Mouse (Mus musculus): ENCODE results near the gene Amph. TPM values are rescaled to one million over a fixed set of nuclear protein-coding genes. Genes with fewer than 3 reads are reported as not detected.

Amph gene
- total RNA-seq (2012; rRNA removed) = not detected in 2 replicates
- polyA plus RNA-seq (2012; ENCODE audit: insufficient read depth in 1 of 2, insufficient read length in 2 of 2, low read depth in 1 of 2, low replicate concordance in 2 of 2, missing spikeins in 1 of 2) = not detected

- no peak within 1 kb of the TSS for H3K27ac ChIP-seq (ENCODE audit: control insufficient read depth, low read depth, low read length)
- H3K27me3 ChIP-seq (ENCODE audit: control insufficient read depth in 1 of 2, insufficient read depth in 2 of 2, low read length in 2 of 2) = no peaks in the 10 kb centered on the region
- TF ChIP-seq POLR2AphosphoS2 (IDR thresholded peaks at IDR 0.05; ENCODE audit: low read length) = no peak
- TF ChIP-seq POLR2A (IDR thresholded peaks at IDR 0.05; ENCODE audit: control insufficient read depth in 1 of 2, insufficient read depth in 1 of 2, low read depth in 1 of 2, low read length in 2 of 2, poor library complexity in 1 of 2) = 0 out of 4 replicates have a peak, but pooled peaks of 1 of the 2 experiments have one; percentile 13
- no peak for TF ChIP-seq EP300 (IDR thresholded peaks at IDR 0.05; ENCODE audit: low read depth in 1 of 2, low read length in 2 of 2)
- H3K9ac ChIP-seq (ENCODE audit: control insufficient read depth, low read depth, low read length, poor library complexity, severe bottlenecking) = no peak within 1 kb of the TSS
- no peaks in the 10 kb centered on the region for H3K4me1 ChIP-seq (ENCODE audit: control insufficient read depth in 1 of 2, insufficient read depth in 2 of 2, low read length in 2 of 2)
- no peaks in the 10 kb centered on the region for H3K36me3 ChIP-seq (ENCODE audit: control insufficient read depth in 1 of 2, insufficient read depth in 2 of 2, low read length in 2 of 2)
- no peaks in the 10 kb centered on the region for H3K79me2 ChIP-seq (ENCODE audit: control insufficient read depth, insufficient read depth, low read length, poor library complexity)
- DNase-seq (ENCODE audit: low read depth, low spot score) = no peak
- no peaks in the 10 kb centered on the region for H3K9me3 ChIP-seq (replicated peaks; ENCODE audit: insufficient read depth, low read length)
- H3K4me3 ChIP-seq (ENCODE audit: control insufficient read depth in 1 of 2, insufficient read depth in 1 of 2, low read depth in 2 of 2, low read length in 2 of 2) = no peak within 1 kb of the TSS
These were observed at the start of gene Amph for GRCm38 (mm10) chr13:18948171-18949028. Gene Amph, plus strand, starts transcription at chr13:18948205.

GRCm38 (mm10) chr13:18903623-18904022 lies 44.4 kb upstream of the Amph start:
- DNase-seq (ENCODE audit: low read depth, low spot score) = no peak

GRCm38 (mm10) chr13:18914774-18915173 lies 33.2 kb upstream of the Amph start:
- H3K27ac ChIP-seq (ENCODE audit: control insufficient read depth, low read depth, low read length) = no peak overlapping the region
- no peak overlapping the region for H3K9ac ChIP-seq (ENCODE audit: control insufficient read depth, low read depth, low read length, poor library complexity, severe bottlenecking)
- no peaks in the 10 kb centered on the region for H3K27me3 ChIP-seq (ENCODE audit: control insufficient read depth in 1 of 2, insufficient read depth in 2 of 2, low read length in 2 of 2)
- DNase-seq (ENCODE audit: low read depth, low spot score) = no peak
- no peaks in the 10 kb centered on the region for H3K9me3 ChIP-seq (replicated peaks; ENCODE audit: insufficient read depth, low read length)
- H3K4me3 ChIP-seq (ENCODE audit: control insufficient read depth in 1 of 2, insufficient read depth in 1 of 2, low read depth in 2 of 2, low read length in 2 of 2) = no peak overlapping the region
- no peaks in the 10 kb centered on the region for H3K4me1 ChIP-seq (ENCODE audit: control insufficient read depth in 1 of 2, insufficient read depth in 2 of 2, low read length in 2 of 2)
- H3K79me2 ChIP-seq (ENCODE audit: control insufficient read depth, insufficient read depth, low read length, poor library complexity) = no peaks in the 10 kb centered on the region
- H3K36me3 ChIP-seq (ENCODE audit: control insufficient read depth in 1 of 2, insufficient read depth in 2 of 2, low read length in 2 of 2) = no peaks in the 10 kb centered on the region
- TF ChIP-seq MEF2A (IDR thresholded peaks at IDR 0.05; ENCODE audit: extremely low read depth, insufficient replicate concordance, low read depth, low read length, poor library complexity, severe bottlenecking) (no peak), RCOR1 (IDR thresholded peaks at IDR 0.05; ENCODE audit: low read depth, low read length) (no peak), ZNF384 (IDR thresholded peaks at IDR 0.05; ENCODE audit: low read depth, low read length) (no peak), POLR2AphosphoS5 (IDR thresholded peaks at IDR 0.05; ENCODE audit: borderline replicate concordance, low read depth, low read length) (no peak), POLR2AphosphoS2 (IDR thresholded peaks at IDR 0.05; ENCODE audit: low read length) (no peak), UBTF (IDR thresholded peaks at IDR 0.05; ENCODE audit: borderline replicate concordance, insufficient read depth, low read depth, low read length) (no peak), NELFE (IDR thresholded peaks at IDR 0.05; ENCODE audit: low read depth, low read length) (no peak), CHD1 (IDR thresholded peaks at IDR 0.05; ENCODE audit: low read depth, low read length) (no peak), E2F4 (IDR thresholded peaks at IDR 0.05; ENCODE audit: borderline replicate concordance, low read depth, low read length) (no peak), NRF1 (IDR thresholded peaks at IDR 0.05; ENCODE audit: insufficient read depth, low read depth, low read length, poor library complexity, severe bottlenecking) (no peak), JUND (IDR thresholded peaks at IDR 0.05; ENCODE audit: low read depth, low read length) (no peak), CTCF (IDR thresholded peaks at IDR 0.05 in 2 of 3, conservative IDR thresholded peaks at IDR 0.05 in 1 of 3; ENCODE audit: control insufficient read depth in 1 of 3, insufficient read depth in 1 of 3, low read depth in 2 of 3, low read length in 3 of 3, poor library complexity in 1 of 3, severe bottlenecking in 1 of 3) (no peak), POLR2A (IDR thresholded peaks at IDR 0.05; ENCODE audit: control insufficient read depth in 1 of 2, insufficient read depth in 1 of 2, low read depth in 1 of 2, low read length in 2 of 2, poor library complexity in 1 of 2) (no peak), ZC3H11A (IDR thresholded peaks at IDR 0.05; ENCODE audit: low read depth, low read length) (no peak)

More at GRCm38 (mm10) chr13:18903623-18904022, 44.4 kb upstream of the Amph start:
- TF ChIP-seq EP300 (IDR thresholded peaks at IDR 0.05; ENCODE audit: low read depth in 1 of 2, low read length in 2 of 2) = no peak
- TF ChIP-seq KAT2A (conservative IDR thresholded peaks at IDR 0.05; ENCODE audit: low read depth, low read length) = no peak
- TF ChIP-seq USF2 (IDR thresholded peaks at IDR 0.05; ENCODE audit: borderline replicate concordance in 1 of 2, insufficient read depth in 1 of 2, low read depth in 1 of 2, low read length in 2 of 2) = no peak
- no peak for TF ChIP-seq MAX (IDR thresholded peaks at IDR 0.05; ENCODE audit: low read length)
- TF ChIP-seq TCF12 (IDR thresholded peaks at IDR 0.05; ENCODE audit: low read depth, low read length) = no peak
- TF ChIP-seq POLR2AphosphoS5 (IDR thresholded peaks at IDR 0.05; ENCODE audit: borderline replicate concordance, low read depth, low read length) = no peak
- no peak for TF ChIP-seq ELF1 (IDR thresholded peaks at IDR 0.05; ENCODE audit: low read depth, low read length)
- no peak for TF ChIP-seq ZC3H11A (IDR thresholded peaks at IDR 0.05; ENCODE audit: low read depth, low read length)
- no peak for TF ChIP-seq NELFE (IDR thresholded peaks at IDR 0.05; ENCODE audit: low read depth, low read length)
- no peak for TF ChIP-seq MYB (IDR thresholded peaks at IDR 0.05; ENCODE audit: low read depth, low read length)
- TF ChIP-seq TBP (IDR thresholded peaks at IDR 0.05; ENCODE audit: low read depth, low read length) = no peak
- TF ChIP-seq MEF2A (IDR thresholded peaks at IDR 0.05; ENCODE audit: extremely low read depth, insufficient replicate concordance, low read depth, low read length, poor library complexity, severe bottlenecking) = no peak
- no peak for TF ChIP-seq CTCF (IDR thresholded peaks at IDR 0.05 in 2 of 3, conservative IDR thresholded peaks at IDR 0.05 in 1 of 3; ENCODE audit: control insufficient read depth in 1 of 3, insufficient read depth in 1 of 3, low read depth in 2 of 3, low read length in 3 of 3, poor library complexity in 1 of 3, severe bottlenecking in 1 of 3)
- TF ChIP-seq RAD21 (IDR thresholded peaks at IDR 0.05; ENCODE audit: low read depth, low read length) = no peak
- TF ChIP-seq ZKSCAN1 (IDR thresholded peaks at IDR 0.05; ENCODE audit: low read depth, low read length) = no peak
- no peak for TF ChIP-seq SIN3A (IDR thresholded peaks at IDR 0.05; ENCODE audit: low read length)
- Histone ChIP-seq H3K27ac (ENCODE audit: control insufficient read depth, low read depth, low read length) (no peak overlapping the region), H3K79me2 (ENCODE audit: control insufficient read depth, insufficient read depth, low read length, poor library complexity) (no peaks in the 10 kb centered on the region), H3K9ac (ENCODE audit: control insufficient read depth, low read depth, low read length, poor library complexity, severe bottlenecking) (no peak overlapping the region), H3K9me3 (replicated peaks; ENCODE audit: insufficient read depth, low read length) (no peaks in the 10 kb centered on the region), H3K4me3 (ENCODE audit: control insufficient read depth in 1 of 2, insufficient read depth in 1 of 2, low read depth in 2 of 2, low read length in 2 of 2) (no peak overlapping the region), H3K27me3 (ENCODE audit: control insufficient read depth in 1 of 2, insufficient read depth in 2 of 2, low read length in 2 of 2) (no peaks in the 10 kb centered on the region; a peak in 2 of 4 replicates), H3K36me3 (ENCODE audit: control insufficient read depth in 1 of 2, insufficient read depth in 2 of 2, low read length in 2 of 2) (no peaks in the 10 kb centered on the region), H3K4me1 (ENCODE audit: control insufficient read depth in 1 of 2, insufficient read depth in 2 of 2, low read length in 2 of 2) (no peaks in the 10 kb centered on the region)
